Mouse (Mus musculus) CH12.LX (cell line): Measurements from ENCODE around the gene Zbtb9. TPM values are rescaled to one million over a fixed set of nuclear protein-coding genes. Genes with fewer than 3 reads are reported as not detected.

Source experiments
- DNase-seq: peaks from one replicate; pipeline ENCODE4 v3.0.0-alpha.2; 2013; ENCODE audit errors: extremely low read depth
- H3K27ac ChIP-seq: 2 replicates; pipeline ENCODE4 v1.5.1; 2012; ENCODE audit warnings: low read depth, mild to moderate bottlenecking, control low read depth, moderate library complexity; ENCODE audit not compliant: insufficient read depth
- H3K27me3 ChIP-seq: replicated peaks from 2 replicates; pipeline ENCODE3; 2012; ENCODE audit warnings: inconsistent platforms
- H3K36me3 ChIP-seq, 2 experiments: replicated peaks in 1 of 2; 2 replicates each; pipeline versions ENCODE3 to v1.6.1; 2012; ENCODE audit warnings: inconsistent platforms in 1 of 2, low read length in 1 of 2, mild to moderate bottlenecking in 1 of 2, mixed read lengths in 1 of 2, moderate library complexity in 1 of 2; ENCODE audit not compliant: control insufficient read depth in 1 of 2, insufficient read depth in 1 of 2
- H3K4me1 ChIP-seq, 2 experiments: 2 replicates each; pipeline ENCODE4 v1.6.1; 2012; ENCODE audit warnings: inconsistent platforms in 1 of 2, moderate library complexity in 1 of 2; ENCODE audit not compliant: insufficient read depth in 2 of 2, control insufficient read depth in 1 of 2
- H3K4me2 ChIP-seq: 2 replicates; pipeline ENCODE4 v1.6.1; 2012; ENCODE audit warnings: low read depth, mild to moderate bottlenecking, control low read depth; ENCODE audit not compliant: poor library complexity, insufficient read depth, severe bottlenecking
- H3K4me3 ChIP-seq, 3 experiments: fragments of 150-350 bp in 1 of 3; sonication (generic) in 1 of 3; replicated peaks in 1 of 3; 2 replicates each; pipeline versions ENCODE3 to v1.5.1; 2011 to 2012; ENCODE audit warnings: low read depth in 2 of 3, low read length in 2 of 3, mild to moderate bottlenecking in 2 of 3, moderate library complexity in 2 of 3, control low read depth in 1 of 3, improper control_type of control experiment in 1 of 3, inconsistent platforms in 1 of 3, mixed read lengths in 1 of 3; ENCODE audit not compliant: poor library complexity in 1 of 3
- H3K79me2 ChIP-seq: replicated peaks from 2 replicates; pipeline ENCODE4 v1.6.1; 2012; ENCODE audit warnings: mild to moderate bottlenecking, moderate library complexity; ENCODE audit not compliant: control insufficient read depth, poor library complexity, insufficient read depth, severe bottlenecking; ENCODE audit errors: extremely low read depth
- H3K9ac ChIP-seq: 2 replicates; pipeline ENCODE4 v1.6.1; 2012; ENCODE audit warnings: low read depth, mild to moderate bottlenecking, control low read depth, moderate library complexity; ENCODE audit not compliant: insufficient read depth
- H3K9me3 ChIP-seq: replicated peaks from 2 replicates; pipeline ENCODE3; 2012; ENCODE audit warnings: low read length, inconsistent platforms, mixed read lengths
- BHLHE40 ChIP-seq: IDR thresholded peaks from 2 replicates; pipeline ENCODE4 v1.6.1; 2011; ENCODE audit warnings: mild to moderate bottlenecking, low read depth, low read length, improper control_type of control experiment
- E2F4 ChIP-seq: IDR thresholded peaks from 2 replicates; pipeline ENCODE4 v1.6.1; 2011; ENCODE audit warnings: low read depth, low read length, improper control_type of control experiment; ENCODE audit not compliant: insufficient replicate concordance
- EP300 ChIP-seq: IDR thresholded peaks from 2 replicates; pipeline ENCODE4 v1.6.1; 2011; ENCODE audit warnings: low read length, improper control_type of control experiment
- ETS1 ChIP-seq: conservative IDR thresholded peaks from 2 replicates; pipeline ENCODE4 v1.6.1; 2012; ENCODE audit warnings: low read depth, mild to moderate bottlenecking, inconsistent platforms, low read length, improper control_type of control experiment, moderate library complexity
- KAT2A ChIP-seq: IDR thresholded peaks from 2 replicates; pipeline ENCODE4 v1.6.1; 2012; ENCODE audit warnings: low read length, improper control_type of control experiment, inconsistent platforms; ENCODE audit not compliant: insufficient replicate concordance
- MAFK ChIP-seq: IDR thresholded peaks from 2 replicates; pipeline ENCODE4 v1.6.1; 2011; ENCODE audit warnings: low read length, improper control_type of control experiment; ENCODE audit not compliant: insufficient replicate concordance
- MEF2A ChIP-seq: IDR thresholded peaks from 2 replicates; pipeline ENCODE4 v1.6.1; 2014; ENCODE audit warnings: low read depth, mild to moderate bottlenecking, inconsistent platforms, low read length, improper control_type of control experiment, borderline replicate concordance
- MYC ChIP-seq: IDR thresholded peaks from 2 replicates; pipeline ENCODE4 v1.6.1; 2011; ENCODE audit warnings: low read depth, mild to moderate bottlenecking, improper control_type of control experiment, low read length
- TBP ChIP-seq: conservative IDR thresholded peaks from 2 replicates; pipeline ENCODE4 v1.6.1; 2011; ENCODE audit warnings: low read depth, low read length, improper control_type of control experiment
- TCF12 ChIP-seq: IDR thresholded peaks from 2 replicates; pipeline ENCODE4 v1.6.1; 2014; ENCODE audit warnings: low read depth, mild to moderate bottlenecking, inconsistent platforms, low read length, improper control_type of control experiment
- UBTF ChIP-seq: IDR thresholded peaks from 2 replicates; pipeline ENCODE4 v1.6.1; 2012; ENCODE audit warnings: low read depth, mild to moderate bottlenecking, inconsistent platforms, low read length, improper control_type of control experiment, moderate library complexity
- ZC3H11A ChIP-seq: IDR thresholded peaks from 2 replicates; pipeline ENCODE4 v1.6.1; 2012; ENCODE audit warnings: low read depth, mild to moderate bottlenecking, inconsistent platforms, low read length, improper control_type of control experiment
- ZKSCAN1 ChIP-seq: IDR thresholded peaks from 2 replicates; pipeline ENCODE4 v1.6.1; 2012; ENCODE audit warnings: low read depth, inconsistent platforms, low read length, improper control_type of control experiment, borderline replicate concordance
- ZNF384 ChIP-seq: IDR thresholded peaks from 2 replicates; pipeline ENCODE4 v1.6.1; 2012; ENCODE audit warnings: low read depth, low read length, improper control_type of control experiment, inconsistent platforms
- dilution Hi-C: fragments of 300-500 bp; cut with MboI; formaldehyde crosslinking; loops from 2 replicates; pipeline ENCODE4 v1.14.3; 2020; ENCODE audit warnings: low sequenced_read_pairs; ENCODE audit not compliant: extremely low pct_unique_long_range_greater_than_20kb, extremely low pct_ligation_motif_present
- in situ Hi-C: fragments of 300-500 bp; cut with MboI; formaldehyde crosslinking; loops from 3 replicates; pipeline ENCODE4 v1.14.3; 2019; ENCODE audit warnings: low sequenced_read_pairs, low pct_ligation_motif_present, low pct_unique_long_range_greater_than_20kb, mixed read lengths
- polyA plus RNA-seq: library from polyadenylated mRNA; unstranded; fragments of >175 nt; gene quantifications from 2 replicates; pipeline ENCODE4 v1.2.1, GENCODE M21; 2012; ENCODE audit warnings: low read depth; ENCODE audit not compliant: insufficient read length
- total RNA-seq, 2 experiments: library from RNA; depleted of rRNA; stranded (reverse); fragments of 300-350 nt in 1 of 2; fragments of >200 nt in 1 of 2; gene quantifications; 2 replicates each; pipeline ENCODE4 v1.2.3; 2012 to 2014

Gene Zbtb9
- total and polyA plus RNA-seq, 3 experiments = 2.0 to 14.3 (median 8.1) TPM

- Histone ChIP-seq H3K79me2 (no peaks in the 10 kb centered on the region), H3K36me3 (peaks cover 0 to 29% of the 10 kb centered on the region in 2 experiments), H3K4me1 (peaks cover 30 to 63% of the 10 kb centered on the region in 2 experiments), H3K27me3 (no peaks in the 10 kb centered on the region), H3K4me3 (peak overlapping the region in 2 of 3 experiments; percentile 20 to 51), H3K9me3 (no peaks in the 10 kb centered on the region), H3K4me2 (no peak overlapping the region), H3K9ac (no peak overlapping the region), H3K27ac (no peak overlapping the region)
- in situ Hi-C loops (loop anchor here (25.0 kb wide), 1 partner anchor 472 kb away; the partner anchor contains the start of gene Grm4), dilution Hi-C loops (no loop called here)
- peak; percentile 67 for DNase-seq
- TF ChIP-seq MEF2A (no peak), TBP (no peak), E2F4 (no peak), ETS1 (peak; percentile 23; the same call in 1 of the 2 replicates), BHLHE40 (0 out of 2 replicates have a peak, but pooled peaks have one; percentile 56)
Measured at GRCm38 (mm10) chr17:27040304-27041045, 67.5 kb downstream of the Zbtb9 start.

GRCm38 (mm10) chr17:27041046-27041786 lies 68.2 kb downstream of the Zbtb9 start:
- H3K4me2 ChIP-seq = no peak overlapping the region
- H3K4me3 ChIP-seq = peak overlapping the region in 2 of 3 experiments; percentile 26 to 52
- no peaks in the 10 kb centered on the region for H3K79me2 ChIP-seq
- no peak overlapping the region for H3K9ac ChIP-seq
- no peak for TF ChIP-seq UBTF
- TF ChIP-seq ZKSCAN1 = no peak
- TF ChIP-seq E2F4 = no peak
- no peak for TF ChIP-seq MAFK
- TF ChIP-seq ZNF384 = no peak
- no peak for TF ChIP-seq MYC
- peak overlapping the region; percentile 60 for H3K27ac ChIP-seq
- in situ Hi-C loops = loop anchor here (25.0 kb wide), 1 partner anchor 471 kb away; the partner anchor contains the start of gene Grm4
- peaks cover 30 to 67% of the 10 kb centered on the region in 2 experiments for H3K4me1 ChIP-seq
- no peaks in the 10 kb centered on the region for H3K27me3 ChIP-seq
- dilution Hi-C loops = no loop called here
- no peaks in the 10 kb centered on the region for H3K9me3 ChIP-seq
- DNase-seq = no peak
- peaks cover 0 to 22% of the 10 kb centered on the region in 2 experiments for H3K36me3 ChIP-seq

GRCm38 (mm10) chr17:27041787-27042055 lies 68.8 kb downstream of the Zbtb9 start:
- H3K9me3 ChIP-seq = no peaks in the 10 kb centered on the region
- H3K79me2 ChIP-seq = no peaks in the 10 kb centered on the region
- peak overlapping the region in 2 of 3 experiments; percentile 26 to 52 for H3K4me3 ChIP-seq
- peaks cover 0 to 18% of the 10 kb centered on the region in 2 experiments for H3K36me3 ChIP-seq
- H3K27me3 ChIP-seq = no peaks in the 10 kb centered on the region
- H3K4me1 ChIP-seq = peaks cover 30 to 72% of the 10 kb centered on the region in 2 experiments
- TF ChIP-seq ETS1 (peak; percentile 32), KAT2A (no peak), ZC3H11A (no peak), BHLHE40 (peak; percentile 51), TCF12 (peak; percentile 31; the same call in 1 of the 2 replicates), EP300 (peak; percentile 44)
- TF ChIP-seq, all 38 proteins: peak for 4
- no peak overlapping the region for H3K4me2 ChIP-seq
- dilution Hi-C loops = no loop called here
- in situ Hi-C loops = loop anchor here (25.0 kb wide), 1 partner anchor 471 kb away; the partner anchor contains the start of gene Grm4
- DNase-seq = peak; percentile 86
- no peak overlapping the region for H3K9ac ChIP-seq
- H3K27ac ChIP-seq = 0 out of 2 replicates have a peak overlapping the region, but pooled peaks have one; percentile 60
